Mouse (Mus musculus) urinary bladder, postnatal 10 days (tissue): ENCODE data around the gene Mdc1.
"Not testable (repeated sequence)": the region's sequence is repeated elsewhere in the genome, so short reads cannot be mapped to it uniquely, and the experiment has no call there.

Source experiments
- DNase-seq: peaks from one replicate; pipeline ENCODE4 v3.0.0; 2022; ENCODE audit warnings: low spot score

Mdc1 gene

DNA sequence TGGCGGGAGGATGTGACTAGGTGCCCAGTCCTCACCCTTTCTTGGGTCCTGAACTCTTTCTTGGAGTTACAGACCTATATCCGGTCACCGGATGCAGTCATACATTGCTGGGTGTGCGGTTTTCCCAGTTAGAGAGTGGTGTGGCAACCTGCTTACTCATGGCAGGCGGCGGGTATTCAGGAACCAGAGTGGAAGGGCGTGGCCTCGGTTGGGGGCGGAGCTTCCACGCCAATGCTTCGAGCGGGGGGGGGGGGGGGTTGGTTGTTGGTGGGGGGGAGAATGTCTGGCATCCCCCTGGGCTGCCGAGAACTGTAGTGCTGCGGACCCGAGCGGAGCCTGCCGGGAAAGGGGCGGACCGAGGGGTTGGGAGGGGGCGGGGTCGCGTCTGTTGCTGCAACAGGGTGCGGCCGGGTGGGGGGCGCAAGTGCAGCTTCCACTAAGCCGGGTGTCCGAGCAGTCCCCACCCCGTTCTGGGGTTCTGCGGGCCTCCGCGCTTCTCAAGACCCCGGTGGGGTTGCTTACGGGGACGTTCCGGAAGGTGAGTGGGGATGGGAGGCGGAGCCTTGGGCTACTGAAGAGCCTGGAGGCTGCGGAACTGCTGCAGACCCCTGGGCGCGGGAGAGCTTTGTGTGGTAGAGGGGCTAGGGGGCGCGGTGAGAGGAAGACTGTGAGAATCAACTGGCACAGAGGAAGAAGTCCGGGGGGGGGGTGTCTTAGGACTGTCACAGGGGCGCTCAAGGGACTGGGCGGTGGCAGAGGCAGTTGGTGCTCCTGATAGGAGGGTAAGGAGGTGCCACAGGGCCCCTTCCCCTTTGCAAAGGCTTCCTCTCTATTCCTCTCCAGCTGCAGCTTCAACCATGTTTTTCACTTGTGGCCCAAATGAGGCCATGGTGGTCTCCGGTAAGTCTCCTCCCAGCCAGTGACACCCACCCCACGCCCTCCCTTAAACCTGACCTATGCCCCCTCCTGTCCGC, 18.1 kb upstream of the Mdc1 start, which contains the start of gene Flot1:
Gene Flot1 (plus strand): TSS at position 267 of the 974 bp plus-strand sequence.
- peak; percentile 62 for DNase-seq

DNA sequence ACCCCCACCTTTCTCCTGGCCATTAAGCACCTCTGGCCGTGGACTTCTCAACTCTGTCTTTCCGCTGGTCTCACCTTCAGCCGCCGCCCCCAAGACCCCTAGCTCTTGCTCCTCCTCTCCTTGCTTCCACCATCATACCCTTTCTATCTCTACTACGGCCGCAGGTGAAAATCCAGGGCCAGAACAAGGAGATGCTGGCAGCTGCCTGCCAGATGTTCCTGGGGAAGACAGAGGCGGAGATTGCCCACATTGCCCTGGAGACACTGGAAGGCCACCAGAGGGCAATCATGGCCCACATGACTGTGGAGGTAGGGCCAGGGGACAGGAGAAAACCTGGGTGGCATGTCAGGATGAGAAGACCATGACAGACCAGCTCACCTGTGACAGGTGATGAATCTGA, 16.9 kb upstream of the Mdc1 start:
- DNase-seq = no peak

DNA sequence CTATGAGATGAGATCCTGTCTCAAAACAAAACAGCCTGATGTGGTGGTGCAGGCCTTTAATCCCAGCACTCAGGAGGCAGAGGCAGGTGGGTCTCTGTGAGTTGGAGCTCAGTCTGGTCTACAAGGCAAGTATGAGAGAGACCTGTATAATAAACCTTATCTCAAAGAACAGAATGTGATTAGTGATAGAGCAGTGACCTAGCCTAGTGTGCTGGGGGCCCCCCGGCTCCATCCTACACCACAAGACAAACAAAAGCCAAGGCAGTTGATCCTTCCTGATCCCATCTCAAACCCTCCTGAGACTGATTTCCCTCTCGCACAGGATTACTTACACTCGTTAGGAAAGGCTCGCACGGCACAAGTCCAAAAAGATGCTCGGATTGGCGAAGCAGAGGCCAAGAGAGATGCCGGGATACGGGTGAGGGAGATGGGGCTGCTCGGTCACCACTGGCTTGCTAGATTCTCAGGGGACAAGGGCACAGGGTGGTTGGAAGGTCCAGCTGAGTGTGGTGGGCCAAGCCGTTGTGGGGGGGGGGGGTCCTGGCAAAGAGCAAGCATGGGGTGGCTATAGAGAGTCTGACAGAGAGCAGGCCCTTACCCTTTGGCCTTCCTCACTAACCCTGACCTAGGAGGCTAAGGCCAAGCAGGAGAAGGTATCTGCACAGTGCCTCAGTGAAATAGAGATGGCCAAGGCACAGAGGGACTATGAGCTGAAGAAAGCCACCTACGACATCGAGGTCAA, 16.0 kb upstream of the Mdc1 start:
- DNase-seq = no peak

DNA sequence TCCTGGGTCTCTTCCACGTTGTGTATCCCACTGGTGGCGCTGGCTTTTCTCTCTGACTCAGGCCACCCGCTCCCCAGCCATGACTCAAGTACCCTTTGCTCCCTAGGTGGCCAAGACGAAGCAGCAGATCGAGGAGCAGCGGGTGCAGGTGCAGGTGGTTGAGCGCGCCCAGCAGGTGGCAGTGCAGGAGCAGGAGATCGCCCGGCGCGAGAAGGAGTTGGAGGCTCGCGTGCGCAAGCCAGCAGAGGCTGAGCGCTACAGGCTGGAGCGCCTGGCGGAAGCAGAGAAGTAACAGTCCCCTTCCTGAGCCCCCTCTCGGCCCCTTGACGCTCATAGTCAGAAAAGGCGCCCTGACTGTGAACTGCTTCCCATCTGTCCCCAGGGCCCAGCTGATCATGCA, 11.6 kb upstream of the Mdc1 start:
- DNase-seq = peak; percentile 61

DNA sequence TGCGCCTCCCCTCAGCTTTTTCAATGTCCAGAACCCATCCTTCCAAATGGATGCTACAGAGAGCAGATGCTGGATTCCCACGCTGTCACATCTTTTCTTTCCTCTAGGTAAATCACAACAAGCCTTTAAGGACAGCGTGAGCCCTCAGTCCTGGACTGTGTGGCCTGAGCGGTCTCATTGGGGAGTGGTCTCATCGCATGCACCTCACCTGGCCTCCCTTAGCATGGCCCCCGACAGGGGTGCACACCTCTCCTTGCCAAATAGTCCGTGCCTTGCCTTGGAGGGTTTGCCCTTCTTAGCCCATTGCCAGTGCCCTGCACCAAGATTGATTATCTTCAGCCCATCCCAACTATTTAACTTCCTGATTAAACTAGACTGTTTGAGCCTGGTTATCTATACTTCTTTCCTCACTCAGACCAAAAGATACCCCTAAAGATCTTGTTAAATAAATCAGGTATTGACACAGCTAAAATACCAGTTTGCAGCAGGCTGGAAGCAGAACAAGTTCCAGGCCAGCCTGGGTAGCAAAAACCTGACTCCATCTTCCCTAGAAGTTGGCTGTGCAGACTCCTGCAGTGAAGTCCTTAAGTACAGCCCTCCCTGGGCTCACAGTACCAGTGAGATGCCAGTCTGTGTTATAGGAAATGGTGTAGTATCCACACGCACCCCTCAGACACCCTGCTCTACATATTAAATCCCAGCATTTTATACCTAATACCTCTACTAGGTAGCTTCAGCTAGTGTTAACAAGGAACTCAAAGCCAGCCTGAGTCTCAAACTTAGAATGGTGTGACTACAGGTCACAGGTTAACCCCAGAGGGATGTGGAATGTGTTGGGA, 8.7 kb upstream of the Mdc1 start:
- no peak for DNase-seq

DNA sequence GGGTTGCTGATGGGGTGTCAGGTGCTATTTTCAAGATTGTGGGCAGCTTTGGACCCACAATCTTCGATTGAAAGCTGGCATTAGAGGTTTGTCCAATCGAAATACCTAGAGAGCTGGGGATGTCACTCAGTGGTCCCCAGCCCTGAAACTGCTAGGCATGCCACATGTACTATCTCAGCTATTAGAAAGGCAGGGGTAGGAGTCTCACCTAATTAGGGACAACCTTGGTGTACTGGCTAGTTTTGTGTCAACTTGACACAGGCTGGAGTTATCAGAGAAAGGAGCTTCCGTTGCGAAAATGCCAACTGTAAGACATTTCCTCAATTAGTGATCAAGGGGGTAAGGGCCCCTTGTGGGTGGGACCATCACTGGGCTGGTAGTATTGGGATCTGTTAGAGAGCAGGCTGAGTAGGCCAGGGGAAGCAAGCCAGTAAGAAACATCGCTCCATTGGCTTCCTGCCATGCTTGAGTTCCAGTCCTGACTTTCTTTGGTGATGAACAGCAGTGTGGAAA, 8.0 kb upstream of the Mdc1 start:
- no peak for DNase-seq

DNA sequence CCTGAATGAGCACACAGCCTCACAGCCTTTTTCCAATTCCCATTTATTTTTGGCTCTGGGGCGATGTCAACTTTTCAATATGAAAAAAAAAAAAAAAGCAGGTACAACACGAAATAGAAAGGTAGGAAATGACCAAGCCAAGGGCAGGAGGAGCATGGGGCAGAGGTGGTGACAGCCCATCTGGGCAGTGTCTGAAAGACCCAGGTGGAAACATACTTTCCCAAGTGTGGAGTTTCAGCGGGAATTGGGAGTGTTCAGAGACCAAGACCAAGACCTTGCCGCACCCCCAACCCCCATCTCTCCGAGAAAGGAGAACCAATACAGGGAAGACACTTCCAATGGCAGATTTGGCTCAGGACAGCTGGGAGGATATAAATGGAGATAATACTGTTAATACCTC, 7.4 kb upstream of the Mdc1 start:
- no peak for DNase-seq

DNA sequence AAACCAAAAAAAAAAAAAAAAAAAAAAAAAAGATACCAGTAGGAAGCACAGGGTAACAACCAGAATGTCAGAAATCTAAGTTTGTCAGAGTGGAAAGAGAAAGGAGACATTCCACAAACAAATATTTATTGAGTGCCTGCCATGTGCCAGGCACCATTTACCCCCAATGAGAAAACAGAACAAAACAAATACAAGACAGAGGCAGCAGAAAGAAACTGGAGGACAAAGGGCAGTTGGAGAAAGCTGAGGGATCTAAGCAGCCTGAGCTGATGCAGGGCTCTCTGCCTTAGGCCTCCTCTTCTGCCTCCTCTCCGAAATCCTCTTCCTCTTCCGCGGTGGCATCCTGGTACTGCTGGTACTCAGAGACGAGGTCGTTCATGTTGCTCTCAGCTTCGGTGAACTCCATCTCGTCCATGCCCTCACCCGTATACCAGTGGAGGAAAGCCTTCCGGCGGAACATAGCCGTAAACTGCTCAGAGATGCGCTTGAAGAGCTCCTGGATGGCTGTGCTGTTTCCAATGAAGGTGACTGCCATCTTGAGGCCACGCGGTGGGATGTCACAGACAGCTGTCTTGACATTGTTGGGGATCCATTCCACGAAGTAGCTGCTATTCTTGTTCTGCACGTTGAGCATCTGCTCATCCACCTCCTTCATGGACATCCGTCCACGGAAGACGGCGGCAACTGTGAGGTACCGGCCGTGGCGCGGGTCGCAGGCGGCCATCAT, 6.5 kb upstream of the Mdc1 start:
- no peak for DNase-seq

DNA sequence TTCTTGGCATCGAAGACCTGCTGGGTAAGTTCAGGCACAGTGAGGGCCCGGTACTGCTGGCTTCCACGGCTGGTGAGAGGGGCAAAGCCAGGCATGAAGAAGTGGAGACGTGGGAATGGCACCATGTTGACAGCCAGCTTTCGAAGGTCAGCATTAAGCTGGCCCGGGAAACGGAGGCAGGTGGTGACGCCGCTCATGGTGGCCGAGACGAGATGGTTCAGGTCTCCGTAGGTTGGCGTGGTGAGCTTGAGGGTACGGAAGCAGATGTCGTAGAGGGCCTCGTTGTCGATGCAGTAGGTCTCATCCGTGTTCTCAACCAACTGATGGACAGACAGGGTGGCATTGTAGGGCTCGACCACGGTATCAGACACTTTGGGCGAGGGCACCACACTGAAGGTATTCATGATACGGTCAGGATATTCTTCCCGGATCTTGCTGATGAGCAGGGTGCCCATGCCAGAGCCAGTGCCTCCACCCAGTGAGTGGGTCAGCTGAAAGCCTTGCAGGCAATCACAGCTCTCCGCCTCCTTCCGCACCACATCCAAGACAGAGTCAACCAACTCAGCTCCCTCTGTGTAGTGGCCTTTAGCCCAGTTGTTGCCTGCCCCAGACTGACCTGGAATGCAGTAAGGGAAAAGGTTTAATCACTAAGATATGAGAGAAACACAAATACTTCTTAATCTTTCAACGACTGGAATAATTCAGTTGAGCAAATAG, 5.7 kb upstream of the Mdc1 start:
- no peak for DNase-seq

DNA sequence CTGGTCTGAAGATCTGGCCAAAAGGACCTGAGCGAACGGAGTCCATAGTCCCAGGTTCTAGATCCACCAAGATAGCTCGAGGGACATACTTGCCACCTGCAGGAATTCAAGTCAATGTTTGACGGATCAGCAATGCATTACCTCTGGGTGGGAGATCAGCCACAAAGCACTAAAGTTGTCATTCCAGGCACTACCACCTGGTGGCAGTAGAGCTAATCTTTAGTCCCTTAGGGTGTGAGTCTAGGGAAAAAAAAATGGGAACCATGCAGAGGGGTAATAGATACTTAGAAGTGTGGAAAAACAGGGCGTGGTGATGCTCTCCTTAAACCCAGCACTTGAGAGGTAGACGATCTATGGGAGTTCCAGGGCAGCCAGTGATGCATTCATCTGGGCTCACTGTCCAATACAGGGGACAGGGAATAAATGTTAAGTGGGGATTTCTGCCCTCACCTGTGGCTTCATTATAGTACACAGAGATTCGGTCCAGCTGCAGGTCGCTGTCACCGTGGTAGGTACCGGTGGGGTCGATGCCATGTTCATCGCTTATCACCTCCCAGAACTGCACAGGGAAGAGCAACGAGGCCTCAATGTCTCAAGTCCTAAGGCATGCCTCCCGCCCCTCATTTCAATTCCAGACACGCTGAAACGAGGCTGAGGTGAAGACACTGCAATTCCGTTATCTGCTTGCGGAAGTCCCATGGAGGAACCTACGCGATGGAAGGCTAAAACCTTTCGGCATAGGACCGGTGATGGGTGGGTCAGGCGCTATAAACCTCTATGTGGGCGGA, 4.9 kb upstream of the Mdc1 start:
- no peak for DNase-seq

DNA sequence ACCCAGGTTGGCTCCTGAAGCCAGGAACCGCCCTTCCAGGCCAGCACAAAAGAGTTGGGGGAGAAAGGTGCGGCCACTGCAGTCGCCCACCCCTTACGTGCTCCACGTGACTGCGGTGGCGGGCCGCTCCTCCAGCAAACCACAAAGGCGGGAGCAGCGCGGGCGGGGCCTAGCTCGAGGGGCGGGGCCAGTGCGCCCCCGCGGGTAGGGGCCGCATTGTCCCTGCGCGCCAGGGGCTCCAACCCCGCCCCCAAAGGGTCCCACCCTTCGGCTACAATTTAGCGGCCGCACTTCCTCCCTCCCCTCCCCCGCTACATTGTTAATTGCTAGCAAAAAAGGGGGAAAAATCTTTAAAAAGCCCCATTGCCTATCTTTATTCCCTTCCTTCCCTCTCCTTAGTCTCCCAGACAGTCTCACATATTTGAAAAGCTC, 4.3 kb upstream of the Mdc1 start:
- no peak for DNase-seq

DNA sequence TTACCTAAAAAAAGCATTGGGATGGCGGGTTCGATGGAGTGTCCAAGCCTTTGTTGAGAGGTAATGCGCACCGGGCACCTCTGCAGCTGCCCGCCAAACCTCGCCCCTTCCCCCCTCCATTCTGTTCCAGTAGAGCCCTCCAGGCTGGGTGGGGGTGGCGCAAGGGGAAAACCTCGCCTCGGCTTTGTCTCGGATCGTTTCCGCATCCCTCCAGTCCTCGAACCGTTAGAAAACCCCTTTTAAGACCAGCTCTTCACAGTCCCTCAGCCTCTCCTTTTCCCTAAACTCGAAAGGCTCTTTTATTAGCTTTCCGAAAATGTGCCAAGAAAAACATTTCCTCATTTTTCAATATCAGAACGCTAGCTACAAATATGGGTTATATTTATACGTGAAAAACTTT, 3.8 kb upstream of the Mdc1 start:
- DNase-seq = no peak

DNA sequence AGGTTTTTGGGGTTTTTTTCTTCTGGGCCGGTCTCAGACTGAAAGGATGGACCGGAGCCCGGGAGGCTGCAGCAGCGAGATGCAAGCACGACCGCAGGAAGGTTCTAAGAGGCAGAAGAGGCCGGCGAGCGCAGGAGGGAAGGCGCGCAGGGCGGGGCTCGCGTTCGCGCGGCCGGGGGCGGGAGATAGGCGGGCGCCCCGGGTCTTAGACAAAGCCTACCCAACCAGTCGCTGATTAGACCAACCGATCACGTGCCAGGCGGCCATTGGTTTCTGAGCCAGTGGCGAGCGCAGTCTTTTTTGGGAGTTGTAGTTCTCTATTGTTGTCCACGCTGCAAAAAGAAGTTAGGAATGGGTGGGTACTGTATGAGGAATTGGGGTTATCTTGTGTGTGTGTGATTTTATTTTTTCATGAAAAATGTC, 3.2 kb upstream of the Mdc1 start, which contains the start of gene Tubb5:
Gene Tubb5 (minus strand): TSS at position 185 of the 423 bp plus-strand sequence.
- peak; percentile 84 for DNase-seq

DNA sequence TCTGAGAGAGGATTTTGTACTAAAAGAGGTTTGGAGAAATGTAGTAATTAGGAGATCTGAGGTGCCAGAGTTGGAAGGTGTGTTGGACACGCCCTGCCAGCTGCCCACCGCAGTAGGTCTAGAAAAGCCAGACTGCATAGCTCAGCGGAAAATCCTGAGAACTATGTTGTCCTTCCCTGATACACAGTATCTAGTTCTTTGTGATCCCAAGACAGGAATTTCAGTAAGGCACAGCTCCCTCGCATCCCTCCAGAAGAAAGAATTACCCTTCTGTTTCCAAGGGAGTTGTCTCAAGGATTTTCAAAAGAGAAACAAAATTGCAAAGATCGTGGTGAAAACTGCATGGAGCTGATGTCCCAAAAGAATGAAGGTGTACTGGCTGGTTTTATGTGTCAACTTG, 2.7 kb upstream of the Mdc1 start:
- no peak for DNase-seq

DNA sequence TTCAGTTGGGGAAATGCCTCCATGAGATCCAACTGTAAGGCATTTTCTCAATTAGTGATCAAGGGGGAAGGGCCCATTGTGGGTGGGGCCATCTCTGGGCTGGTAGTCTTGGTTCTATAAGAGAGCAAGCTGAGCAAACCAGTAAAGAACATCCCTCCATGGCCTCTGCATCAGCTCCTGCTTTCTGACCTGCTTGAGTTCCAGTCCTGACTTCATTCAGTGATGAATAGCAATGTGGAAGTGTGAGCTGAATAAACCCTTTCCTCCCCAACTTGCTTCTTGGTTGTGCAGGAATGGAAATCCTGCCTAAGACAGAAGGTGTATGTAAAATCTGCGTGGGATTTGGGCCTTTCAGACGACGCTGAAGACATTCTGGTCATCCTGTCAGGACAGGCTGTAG, 2.3 kb upstream of the Mdc1 start:
- DNase-seq = not testable (repeated sequence)

DNA sequence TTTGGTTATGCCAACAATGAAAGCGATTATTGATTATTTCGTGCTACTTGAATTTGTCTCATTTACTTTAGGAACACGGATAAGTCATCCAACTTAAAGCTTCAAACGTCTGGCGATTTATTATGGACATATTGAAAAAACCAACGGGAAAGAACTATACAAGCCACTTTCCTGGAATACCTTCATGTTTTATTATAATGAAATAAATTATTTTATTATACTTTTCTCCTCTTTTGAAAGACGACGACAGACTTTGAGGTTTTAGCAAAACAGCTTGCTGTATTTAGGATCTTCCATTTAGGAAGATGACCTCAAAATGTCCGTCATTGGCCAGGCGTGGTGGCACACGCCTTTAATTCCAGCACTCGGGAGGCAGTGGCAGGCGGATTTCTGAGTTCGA, 754 bp upstream of the Mdc1 start:
- DNase-seq = no peak

DNA sequence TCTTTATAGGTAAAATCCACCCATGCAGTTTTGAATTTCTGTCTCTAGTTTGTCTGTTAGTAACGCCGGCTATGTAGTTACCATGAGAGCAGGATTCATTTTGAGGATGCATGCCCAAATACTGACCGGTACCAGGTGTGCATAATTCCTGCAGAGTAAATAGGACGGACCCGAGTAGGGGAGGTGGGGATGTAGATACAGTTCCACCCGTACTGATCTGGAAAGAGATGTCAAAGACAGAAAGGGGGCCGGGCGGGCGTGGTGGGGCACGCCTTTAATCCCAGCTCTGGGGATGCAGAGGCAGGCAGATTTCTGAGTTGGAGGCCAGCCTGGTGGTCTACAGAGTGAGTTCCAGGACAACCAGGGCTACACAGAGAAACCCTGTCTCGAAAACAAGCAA, 691 bp downstream of the Mdc1 start:
- DNase-seq = no peak

DNA sequence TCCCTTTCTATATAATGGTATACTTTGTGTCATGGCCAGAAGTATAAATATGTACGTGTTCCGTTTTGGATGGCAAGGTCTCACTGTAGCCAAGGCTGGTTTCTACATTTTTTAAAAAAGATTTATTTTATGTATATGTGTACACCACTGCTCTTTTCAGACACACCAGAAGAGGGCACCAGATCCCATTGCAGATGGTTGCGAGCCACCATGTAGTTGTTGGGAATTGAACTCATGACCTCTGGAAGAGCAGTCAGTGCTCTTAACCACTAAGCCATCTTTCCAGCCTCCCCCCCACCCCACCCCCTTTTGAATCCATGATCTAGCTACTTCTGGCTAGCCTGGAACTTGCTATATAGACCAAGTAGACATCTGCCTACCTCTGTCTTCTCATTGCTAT, 2.2 kb downstream of the Mdc1 start:
- DNase-seq = no peak

DNA sequence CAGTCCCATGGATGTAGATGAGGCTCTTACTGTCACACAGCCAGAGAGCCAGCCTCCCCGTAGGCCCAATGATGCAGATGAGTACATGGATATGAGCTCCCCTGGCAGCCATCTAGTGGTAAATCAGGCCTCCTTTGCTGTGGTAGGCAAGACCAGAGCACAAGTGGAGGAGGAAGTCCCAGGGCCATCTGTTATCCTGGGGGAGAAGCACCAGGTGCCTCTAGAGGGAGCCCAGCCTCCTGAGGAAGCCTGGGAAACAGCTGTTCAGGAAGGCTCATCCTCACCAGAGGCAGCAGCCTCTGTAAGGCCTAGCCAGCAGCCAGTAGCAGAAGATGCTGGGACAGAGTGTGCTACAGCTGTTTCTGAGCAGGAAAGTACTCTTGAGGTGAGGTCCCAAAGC, 6.8 kb downstream of the Mdc1 start:
- DNase-seq = no peak

DNA sequence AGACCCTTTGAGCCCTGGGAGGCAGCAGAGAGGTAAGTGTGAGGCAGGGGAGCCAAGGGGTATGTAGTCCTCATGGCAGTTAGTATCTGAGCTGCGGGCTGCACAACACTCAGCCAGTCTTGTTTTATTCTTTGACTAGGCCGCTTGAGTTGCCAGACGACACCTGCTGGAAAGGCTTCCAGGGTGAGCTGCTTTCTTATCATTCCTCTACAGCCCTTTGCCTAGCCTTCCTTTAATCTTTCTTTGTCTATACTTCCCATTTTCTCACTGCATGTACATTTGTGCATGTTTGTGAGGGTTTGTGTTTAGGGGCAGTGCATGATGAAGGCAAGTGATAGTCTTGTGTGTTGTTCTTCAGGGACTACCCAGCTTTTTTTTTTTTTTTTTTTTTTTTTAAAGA, 9.7 kb downstream of the Mdc1 start:
- no peak for DNase-seq
